Mouse (Mus musculus): ENCODE measurements around the gene Myo1g.

Gene Myo1g

GRCm38 (mm10) chr11:6487496-6487895, 33.3 kb downstream of the Myo1g start:
- DNase-seq (ENCODE audit: low spot score): no peak

- DNase-seq (ENCODE audit: low spot score): no peak
These were observed 33.8 kb downstream of the Myo1g start for GRCm38 (mm10) chr11:6486916-6487315.

GRCm38 (mm10) chr11:6484244-6484959, 36.4 kb downstream of the Myo1g start:
- DNase-seq (ENCODE audit: low spot score): no peak

GRCm38 (mm10) chr11:6483103-6483502, 37.7 kb downstream of the Myo1g start:
- DNase-seq (ENCODE audit: low spot score): no peak

- no peak for DNase-seq (ENCODE audit: low spot score)
These were observed 39.0 kb downstream of the Myo1g start for GRCm38 (mm10) chr11:6481669-6482185.

- DNase-seq (ENCODE audit: low spot score): no peak
These were observed 39.9 kb downstream of the Myo1g start for GRCm38 (mm10) chr11:6480681-6481405.

- DNase-seq (ENCODE audit: low spot score): no peak
These were observed 40.6 kb downstream of the Myo1g start for GRCm38 (mm10) chr11:6480191-6480590.

- no peak for DNase-seq (ENCODE audit: low spot score)
These were observed 41.5 kb downstream of the Myo1g start for GRCm38 (mm10) chr11:6479231-6479630.

- no peak for DNase-seq (ENCODE audit: low spot score)
These were observed 43.4 kb downstream of the Myo1g start for GRCm38 (mm10) chr11:6477350-6477749.

GRCm38 (mm10) chr11:6476876-6477275, 43.9 kb downstream of the Myo1g start:
- DNase-seq (ENCODE audit: low spot score): no peak

GRCm38 (mm10) chr11:6475867-6476484, 44.8 kb downstream of the Myo1g start, which contains the start of gene Purb:
Purb (minus strand) TSS chr11:6475917.
- peak; percentile 90 for DNase-seq (ENCODE audit: low spot score)

GRCm38 (mm10) chr11:6474874-6475731, 45.7 kb downstream of the Myo1g start:
- DNase-seq (ENCODE audit: low spot score): peak; percentile 49

- no peak for DNase-seq (ENCODE audit: low spot score)
These were observed 46.4 kb downstream of the Myo1g start for GRCm38 (mm10) chr11:6474381-6474780.

GRCm38 (mm10) chr11:6472076-6472475, 48.7 kb downstream of the Myo1g start:
- DNase-seq (ENCODE audit: low spot score): no peak

- DNase-seq (ENCODE audit: low spot score): no peak
These were observed 49.3 kb downstream of the Myo1g start for GRCm38 (mm10) chr11:6471493-6471892.

GRCm38 (mm10) chr11:6471054-6471453, 49.7 kb downstream of the Myo1g start:
- no peak for DNase-seq (ENCODE audit: low spot score)

- DNase-seq (ENCODE audit: low spot score): no peak
These were observed 52.2 kb downstream of the Myo1g start for GRCm38 (mm10) chr11:6468541-6468940.

- peak; percentile 91 for DNase-seq (ENCODE audit: low spot score)
These were observed 55.6 kb downstream of the Myo1g start for GRCm38 (mm10) chr11:6465122-6465521.

GRCm38 (mm10) chr11:6463159-6463837, 57.5 kb downstream of the Myo1g start:
- DNase-seq (ENCODE audit: low spot score): no peak
